Mouse (Mus musculus) frontal cortex, postnatal 25 days (tissue): ENCODE results near the gene Taf11.
A peak's percentile ranks its signal among the peaks of the same experiment; 100 is the strongest.

ENCODE experiments used
- DNase-seq, 2 experiments: peaks; one replicate each; pipeline ENCODE4 v3.0.0; 2022; ENCODE audit warnings: low spot score in 2 of 2

Taf11 gene

DNA sequence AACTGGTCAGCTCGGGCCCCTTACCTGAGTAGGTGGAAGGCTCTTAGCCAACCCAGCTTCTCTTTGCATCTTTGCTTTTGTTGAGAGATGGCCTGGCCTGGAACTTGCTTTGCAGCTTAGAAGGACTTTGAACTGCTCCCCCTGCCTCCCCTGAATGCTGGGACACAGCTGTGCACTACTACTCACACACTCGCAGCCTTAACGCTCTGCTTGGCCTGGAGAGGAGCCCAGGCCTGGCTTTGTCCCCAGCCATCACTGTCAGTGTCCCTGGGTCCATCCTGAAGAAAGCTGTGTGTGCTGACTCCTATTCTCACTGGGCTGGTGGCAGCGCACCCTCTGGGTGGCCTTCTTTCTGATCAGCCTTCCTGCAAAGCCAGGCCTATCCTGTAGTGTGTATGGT, 11.0 kb upstream of the Taf11 start:
- no peak for DNase-seq

DNA sequence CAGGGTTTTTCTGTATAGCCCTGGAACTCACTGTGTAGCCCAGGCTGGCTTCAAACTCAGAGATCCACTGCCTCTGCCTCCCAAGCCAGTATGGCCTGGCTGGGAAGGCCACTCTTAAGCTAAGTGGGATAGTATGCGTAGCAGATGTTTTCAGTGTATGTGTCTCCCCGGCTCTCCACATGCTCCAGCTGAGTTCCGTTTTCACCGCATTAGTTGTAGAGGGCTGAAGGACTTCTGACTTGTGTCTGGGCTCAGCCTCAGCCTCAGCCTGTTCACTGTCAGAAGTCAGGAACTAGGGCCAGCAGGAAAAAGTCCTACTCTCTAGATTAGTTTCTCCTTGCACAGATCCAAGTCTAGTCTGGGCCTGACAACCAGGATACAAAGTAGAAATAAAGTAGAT, 6.7 kb upstream of the Taf11 start:
- no peak for DNase-seq

DNA sequence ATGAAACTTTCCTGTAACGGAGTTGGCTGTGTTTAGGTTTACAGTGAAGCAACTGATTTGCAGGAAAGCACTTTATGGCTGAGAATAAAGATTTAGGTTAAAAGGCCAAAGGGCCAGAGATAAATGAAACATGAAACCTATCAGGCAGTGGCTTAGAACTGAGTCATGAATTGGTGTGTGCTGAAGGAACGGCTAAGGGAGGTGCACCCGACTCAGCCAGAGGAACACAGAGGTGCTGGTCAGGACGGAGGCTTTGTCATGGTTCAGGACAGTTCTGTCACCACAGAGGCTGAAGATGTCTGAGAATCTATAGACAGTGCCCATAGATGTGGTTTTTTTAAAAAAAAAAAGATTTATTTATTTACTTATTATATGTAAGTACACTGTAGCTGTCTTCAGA, 5.1 kb upstream of the Taf11 start:
- no peak for DNase-seq

DNA sequence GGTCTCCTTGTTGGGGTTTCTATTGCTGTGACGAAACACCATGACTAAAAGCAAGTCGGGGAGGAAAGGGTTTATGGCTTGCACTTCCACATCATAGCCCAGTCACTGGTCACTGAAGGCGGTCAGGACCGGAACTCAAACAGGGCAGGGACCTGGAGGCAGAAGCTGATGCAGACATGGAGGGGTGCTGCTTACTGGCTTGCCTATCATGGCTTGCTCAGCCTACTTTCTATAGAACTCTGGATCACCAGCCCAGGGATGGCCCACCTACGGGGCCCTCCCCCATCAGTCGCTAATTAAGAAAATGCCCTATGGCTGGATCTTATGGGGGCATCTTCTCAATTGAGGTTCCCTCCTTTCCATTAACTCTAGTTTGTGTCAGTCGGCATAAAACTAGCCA, 1.7 kb upstream of the Taf11 start:
- no peak for DNase-seq

DNA sequence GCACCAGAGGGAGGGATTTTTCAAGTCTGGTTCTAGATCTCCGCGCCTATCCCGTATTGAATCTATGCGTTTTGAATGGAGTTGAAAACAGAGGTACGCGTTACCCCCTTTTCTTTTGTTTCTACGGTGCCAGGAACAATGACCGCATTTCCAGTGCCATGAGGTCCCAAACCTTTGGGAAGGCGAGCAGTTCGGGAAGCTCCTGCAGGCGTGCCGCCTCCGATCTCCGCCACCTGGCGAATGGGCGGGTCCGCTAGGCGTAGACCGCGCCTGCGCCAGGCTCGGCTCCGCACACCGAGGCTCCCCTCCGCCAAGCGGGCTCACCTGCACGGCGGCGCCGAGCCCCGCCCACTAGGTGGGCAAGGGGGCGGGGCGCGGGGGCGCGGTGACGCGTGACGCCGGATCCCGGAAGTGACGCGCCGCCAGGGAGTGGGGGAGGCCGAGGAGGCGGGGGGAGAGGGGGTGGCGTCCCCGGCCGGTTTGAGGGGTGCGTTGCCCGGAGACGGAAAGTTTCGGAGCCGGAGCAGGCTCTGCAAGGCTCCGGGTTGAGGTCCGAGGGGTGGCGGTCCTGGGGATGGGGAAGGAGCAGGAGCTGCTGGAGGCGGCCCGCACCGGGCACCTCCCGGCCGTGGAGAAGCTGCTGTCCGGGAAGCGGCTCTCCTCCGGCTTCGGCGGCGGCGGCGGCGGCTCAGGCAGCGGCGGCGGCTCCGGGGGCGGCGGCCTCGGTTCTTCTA, 589 bp downstream of the Taf11 start, which contains the start of gene Anks1:
TSS of gene Anks1 (plus strand) at position 419 of the 734 bp plus-strand sequence.
- peak; percentile 49 to 62 for DNase-seq

DNA sequence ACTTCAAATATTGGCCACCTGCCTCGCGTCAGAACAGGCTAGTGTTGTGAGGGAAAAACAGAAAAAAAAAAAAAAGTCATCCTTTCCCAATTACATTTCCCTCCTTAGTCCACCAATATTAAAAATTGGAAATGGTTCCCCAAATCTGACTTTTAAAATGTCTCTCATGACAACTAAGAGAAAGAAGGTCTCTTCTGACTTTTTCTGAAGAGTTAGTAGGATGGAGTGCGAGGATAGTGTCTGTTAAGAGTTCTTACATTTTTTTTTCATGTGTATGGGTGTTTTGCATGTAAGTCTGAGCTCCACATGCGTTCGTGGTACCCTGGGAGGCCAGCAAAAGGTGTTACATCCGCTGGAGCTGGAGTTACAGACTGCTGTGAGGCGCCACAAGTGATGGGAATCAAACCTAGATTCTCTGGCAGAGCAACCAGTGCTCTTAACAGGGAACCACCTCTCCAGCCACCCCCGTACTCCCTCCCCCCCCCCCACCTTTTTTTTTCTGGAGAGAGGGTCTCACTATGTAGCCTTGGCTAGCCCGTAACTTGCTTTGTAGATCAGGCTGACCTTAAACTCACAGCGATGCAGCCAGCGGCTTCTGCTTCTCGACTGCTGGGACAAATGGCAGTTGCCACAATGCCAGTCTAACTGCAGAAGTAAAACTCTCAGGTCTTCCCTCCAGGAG, 1.3 kb downstream of the Taf11 start:
- DNase-seq = no peak

DNA sequence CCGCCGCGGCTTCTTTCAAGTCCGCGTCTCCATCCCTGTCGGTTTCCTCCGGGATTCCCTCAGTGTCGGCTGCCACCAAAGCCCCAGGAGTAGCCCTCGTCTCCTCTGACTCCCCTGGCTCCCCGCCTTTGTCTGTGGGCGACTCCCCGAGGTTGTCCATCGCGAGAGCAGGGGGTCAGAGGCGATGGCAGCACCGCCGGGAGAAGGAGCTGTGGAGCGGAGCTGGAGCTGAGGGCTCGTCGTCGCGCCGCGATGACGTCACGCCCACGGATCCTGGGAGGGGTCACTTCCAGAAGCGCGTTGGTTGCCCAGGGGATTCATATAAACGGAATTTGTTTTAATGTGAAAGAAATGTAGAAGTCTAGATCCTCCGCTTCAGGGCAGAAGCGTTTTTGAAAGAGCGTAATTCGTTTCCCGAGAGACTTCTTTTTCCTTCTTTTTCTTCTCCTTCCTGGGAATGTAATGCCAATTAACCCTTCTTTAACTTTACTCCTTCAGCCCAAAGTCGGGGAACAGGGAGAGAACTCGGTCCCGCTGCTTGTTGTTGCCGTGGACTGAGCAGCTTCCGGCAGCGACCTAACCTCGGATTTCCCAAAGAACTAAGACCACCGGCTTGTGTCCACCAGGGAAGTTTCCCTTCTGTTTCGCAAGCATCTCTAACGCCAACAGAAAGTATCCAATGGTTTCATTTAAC, 2.0 kb downstream of the Taf11 start:
- DNase-seq = peak; percentile 96

DNA sequence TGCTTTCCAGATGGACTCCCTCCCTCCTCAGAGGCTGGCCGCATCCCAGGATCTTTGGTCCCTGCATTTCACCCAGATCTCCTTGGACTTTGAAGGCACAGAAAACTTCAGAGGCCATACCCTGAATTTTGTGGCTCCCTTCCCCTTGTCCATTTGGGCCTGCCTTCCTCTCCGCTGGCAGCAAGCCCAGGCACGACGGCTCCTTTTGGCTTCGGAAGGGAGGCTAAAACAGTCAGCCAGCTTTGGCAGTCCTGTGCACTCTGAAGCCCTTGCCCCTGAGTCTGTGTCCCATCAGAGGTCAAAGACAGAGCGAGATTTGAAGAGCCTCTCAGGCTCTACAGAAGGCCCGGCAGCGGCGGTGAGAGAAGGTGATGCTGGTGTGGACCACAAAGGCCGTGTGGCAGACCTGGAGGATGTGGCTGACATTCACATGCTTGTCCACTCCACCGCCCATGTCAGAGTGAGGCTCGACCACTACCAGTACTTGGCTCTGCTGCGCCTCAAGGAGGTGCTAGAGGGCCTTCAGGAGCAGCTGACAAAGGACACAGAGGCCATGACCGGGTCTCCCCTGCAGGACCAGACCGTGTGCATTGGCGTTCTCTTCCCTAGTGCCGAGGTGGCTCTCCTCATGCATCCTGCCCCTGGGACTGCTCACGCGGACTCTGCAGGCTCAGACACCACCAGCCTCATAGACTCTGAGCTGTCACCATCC, 23.0 kb downstream of the Taf11 start:
- no peak for DNase-seq

DNA sequence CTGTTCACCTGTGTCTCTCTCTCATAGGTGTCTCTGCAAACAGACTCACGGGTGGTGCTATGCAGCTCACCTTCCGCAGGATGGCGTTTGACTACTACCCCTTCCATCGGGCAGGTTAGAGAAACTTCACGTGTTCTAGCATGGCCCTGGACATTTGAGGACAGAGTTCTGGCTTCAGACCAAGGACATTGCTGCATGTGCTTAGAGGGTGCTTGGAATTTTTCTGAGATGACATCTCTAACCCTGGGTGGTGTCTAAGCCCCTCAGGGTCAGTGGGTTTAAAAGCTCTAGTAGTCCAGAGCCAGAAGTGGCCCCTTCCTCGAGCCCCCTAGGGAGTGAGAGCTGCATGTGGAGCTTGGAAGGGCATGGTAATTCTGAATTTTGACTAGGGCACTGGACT, 25.6 kb downstream of the Taf11 start:
- DNase-seq = no peak

DNA sequence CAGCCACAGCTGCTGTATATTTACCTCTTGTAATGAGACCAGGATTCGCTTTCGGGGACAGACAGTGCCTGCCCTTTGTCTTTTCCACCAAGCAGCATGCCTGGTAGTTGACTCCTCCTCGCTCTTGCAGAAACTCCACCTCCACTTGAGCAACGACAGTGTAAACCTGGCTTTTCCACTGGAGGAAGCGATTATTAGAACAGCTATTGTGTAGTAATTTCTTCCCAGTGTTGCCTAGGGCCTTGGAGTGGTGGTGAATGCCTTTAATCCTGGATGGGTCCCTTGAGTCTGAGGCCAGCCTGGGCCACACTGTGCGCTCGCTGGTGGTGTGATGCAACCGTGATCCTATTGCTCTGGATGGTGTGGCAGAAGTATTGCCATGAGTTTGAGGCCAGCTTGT, 26.5 kb downstream of the Taf11 start:
- DNase-seq = no peak

DNA sequence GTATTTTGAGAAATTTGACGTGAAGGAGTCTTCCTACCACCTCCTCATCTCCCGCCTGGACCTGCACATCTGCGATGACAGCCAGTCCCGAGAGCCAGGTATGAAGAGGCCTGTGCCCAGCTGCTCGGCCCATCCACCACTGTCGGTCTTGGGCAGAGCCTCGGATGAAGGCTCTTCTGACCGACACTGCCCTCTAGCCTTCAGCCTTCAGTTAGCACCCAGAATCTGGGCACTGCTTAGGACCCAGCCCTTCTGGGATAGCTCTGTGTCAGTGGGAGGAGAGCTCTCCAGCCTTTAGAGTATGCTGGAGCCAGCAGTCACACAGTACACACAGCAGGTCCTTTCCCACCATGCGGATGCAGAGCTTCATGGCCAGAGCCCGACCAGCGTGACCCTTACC, 28.1 kb downstream of the Taf11 start:
- no peak for DNase-seq

DNA sequence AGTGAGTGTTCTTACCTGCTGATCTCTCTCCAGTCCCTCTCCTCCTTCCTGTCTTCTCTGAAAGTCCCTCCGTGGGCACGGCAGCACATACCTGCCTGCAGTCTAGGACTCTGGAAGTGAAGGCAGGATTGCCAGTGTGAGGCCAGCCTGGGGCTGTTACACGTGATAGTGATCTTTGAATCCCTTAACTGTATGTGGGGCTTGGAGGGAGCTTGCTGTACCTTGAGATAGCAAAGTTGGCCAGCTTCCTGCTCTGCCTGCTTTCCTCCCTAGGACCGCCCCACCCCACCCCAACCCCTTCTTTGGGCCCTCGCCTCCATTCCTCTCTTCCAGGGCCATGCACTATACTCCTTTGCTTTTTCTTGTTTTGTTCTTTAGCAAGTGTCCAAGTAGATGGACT, 35.1 kb downstream of the Taf11 start:
- no peak for DNase-seq

DNA sequence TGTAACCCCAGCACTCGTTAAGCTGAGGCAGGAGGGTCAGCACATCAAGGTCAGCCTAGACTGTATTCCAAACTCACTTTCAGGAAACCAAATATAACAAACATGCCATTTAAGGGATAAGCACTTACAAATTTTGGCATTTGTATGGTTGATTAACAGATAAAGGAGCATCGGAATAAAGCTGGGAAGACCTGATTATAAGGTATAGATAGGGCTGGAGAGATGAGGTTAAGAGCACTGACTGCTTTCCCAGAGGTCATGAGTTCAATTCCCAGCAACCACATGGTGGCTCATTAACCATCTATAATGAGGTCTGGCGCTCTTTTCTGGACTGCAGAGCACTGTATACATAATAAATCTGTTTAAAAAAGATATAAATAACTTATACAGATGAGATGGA, 36.1 kb downstream of the Taf11 start:
- no peak for DNase-seq

DNA sequence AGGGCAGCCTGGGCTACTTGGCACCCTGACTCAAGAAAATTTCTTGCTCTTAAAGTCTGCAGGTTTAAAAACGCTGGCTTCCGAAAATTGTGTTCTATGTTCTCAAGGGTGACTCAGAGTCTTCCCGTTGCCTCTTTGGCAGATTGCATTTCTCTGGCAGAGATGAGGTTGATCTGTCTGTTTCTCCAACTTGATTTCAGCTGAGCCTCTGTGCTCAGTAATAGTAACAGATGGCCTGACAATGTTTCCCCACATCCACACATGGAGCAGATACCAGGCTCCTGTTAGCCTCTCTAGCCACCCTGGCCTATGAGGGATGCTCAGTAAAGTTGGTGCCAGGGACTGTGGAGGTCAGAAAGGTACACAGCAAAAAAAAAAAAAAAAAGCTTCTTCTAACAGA, 37.8 kb downstream of the Taf11 start:
- peak in 1 of 2 experiments; percentile 12 for DNase-seq

DNA sequence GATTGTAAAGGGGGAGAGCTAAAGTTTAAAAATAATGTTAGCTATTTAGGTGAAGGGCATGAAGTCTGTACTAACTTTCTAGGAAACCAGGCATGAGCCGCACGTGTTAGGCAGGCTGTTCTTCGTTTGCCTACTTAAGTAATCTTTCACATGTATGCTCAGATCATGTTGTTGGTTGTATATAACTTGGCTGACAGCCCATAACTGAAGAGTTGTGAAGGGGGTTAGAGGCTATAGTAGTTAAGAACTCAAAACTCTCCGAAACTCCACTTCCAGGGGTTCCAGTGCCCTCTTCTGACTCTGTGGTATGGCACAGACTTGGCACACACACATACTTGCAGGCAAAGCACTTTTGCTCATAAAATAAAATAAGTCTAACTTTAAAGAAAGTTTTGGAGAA, 42.9 kb downstream of the Taf11 start:
- DNase-seq = no peak

DNA sequence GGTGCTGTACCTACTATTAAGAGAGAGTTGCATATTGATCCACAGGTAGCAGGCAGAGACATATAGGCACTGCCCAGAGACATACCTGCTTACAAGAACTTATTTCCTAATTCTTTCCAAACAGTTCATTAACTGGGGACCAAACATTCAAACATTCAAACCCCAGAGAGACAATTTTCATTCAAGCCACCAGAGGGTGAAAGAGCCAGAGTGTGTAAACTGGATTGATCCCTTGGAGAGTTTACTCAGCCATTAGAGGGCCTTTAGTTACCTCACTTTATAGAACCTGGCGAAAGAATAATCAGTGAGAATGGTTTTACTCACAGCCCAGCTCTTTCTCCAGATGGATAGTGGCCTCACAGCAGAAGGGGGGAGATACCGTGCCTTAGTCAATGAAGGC, 44.2 kb downstream of the Taf11 start:
- DNase-seq = no peak

DNA sequence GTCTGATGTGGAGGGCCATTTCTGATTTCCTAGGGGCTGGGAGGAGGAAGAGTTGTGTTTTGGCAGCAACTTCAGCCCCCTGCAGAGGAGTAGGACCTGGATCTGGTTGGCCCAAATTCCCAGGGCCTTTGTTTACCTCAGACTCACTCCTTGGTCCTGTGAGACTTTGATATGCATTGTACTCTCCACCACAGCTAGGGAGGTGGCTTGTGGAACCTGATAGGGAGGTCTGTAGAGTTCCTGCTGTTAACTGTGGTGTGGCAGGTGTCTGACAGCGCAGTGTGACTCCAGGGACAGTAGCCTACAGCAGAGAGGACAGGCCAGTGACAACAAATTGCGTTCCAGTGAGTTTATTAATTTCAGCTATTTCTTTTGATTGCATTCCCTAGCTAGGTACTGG, 50.5 kb downstream of the Taf11 start:
- no peak for DNase-seq

DNA sequence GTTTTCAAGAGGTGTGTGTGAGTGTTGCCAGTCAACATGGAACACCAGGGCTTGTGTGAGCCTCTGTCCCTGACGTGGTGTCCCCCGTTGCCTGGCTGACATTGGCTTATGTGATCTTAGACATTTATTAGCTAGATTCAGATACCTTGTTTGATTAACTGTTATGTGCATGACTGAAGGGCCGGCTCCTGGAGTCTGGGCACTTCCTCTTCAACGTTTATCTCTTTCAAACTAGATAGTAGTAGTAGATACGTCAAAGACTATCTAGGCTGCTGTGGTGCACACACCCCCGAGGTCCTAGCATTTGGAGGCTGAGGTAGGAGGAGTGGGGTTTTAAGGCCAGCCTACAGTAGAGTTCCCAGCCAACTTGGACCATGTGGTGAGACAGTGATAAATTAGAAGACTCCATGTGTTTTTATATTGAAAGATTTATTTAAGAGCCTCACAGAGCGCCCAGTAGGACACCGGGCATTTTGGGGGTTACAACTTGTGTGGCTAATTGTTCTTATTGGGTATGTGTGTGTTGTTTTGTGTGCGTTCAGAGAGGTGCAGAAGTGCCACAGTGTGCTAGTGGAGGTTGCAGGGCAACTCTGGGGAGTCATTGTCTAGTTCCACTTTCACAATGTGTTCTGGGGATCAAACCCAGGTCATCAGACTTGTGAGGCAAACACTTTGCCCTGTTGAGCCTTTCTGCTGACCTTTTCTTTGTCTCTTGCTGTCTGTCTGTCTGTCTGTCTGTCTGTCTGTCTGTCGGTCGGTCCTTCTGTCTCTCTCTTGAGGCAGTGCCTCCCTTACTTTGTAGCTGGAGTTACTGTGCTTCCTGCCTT, 51.8 kb downstream of the Taf11 start:
- no peak for DNase-seq

DNA sequence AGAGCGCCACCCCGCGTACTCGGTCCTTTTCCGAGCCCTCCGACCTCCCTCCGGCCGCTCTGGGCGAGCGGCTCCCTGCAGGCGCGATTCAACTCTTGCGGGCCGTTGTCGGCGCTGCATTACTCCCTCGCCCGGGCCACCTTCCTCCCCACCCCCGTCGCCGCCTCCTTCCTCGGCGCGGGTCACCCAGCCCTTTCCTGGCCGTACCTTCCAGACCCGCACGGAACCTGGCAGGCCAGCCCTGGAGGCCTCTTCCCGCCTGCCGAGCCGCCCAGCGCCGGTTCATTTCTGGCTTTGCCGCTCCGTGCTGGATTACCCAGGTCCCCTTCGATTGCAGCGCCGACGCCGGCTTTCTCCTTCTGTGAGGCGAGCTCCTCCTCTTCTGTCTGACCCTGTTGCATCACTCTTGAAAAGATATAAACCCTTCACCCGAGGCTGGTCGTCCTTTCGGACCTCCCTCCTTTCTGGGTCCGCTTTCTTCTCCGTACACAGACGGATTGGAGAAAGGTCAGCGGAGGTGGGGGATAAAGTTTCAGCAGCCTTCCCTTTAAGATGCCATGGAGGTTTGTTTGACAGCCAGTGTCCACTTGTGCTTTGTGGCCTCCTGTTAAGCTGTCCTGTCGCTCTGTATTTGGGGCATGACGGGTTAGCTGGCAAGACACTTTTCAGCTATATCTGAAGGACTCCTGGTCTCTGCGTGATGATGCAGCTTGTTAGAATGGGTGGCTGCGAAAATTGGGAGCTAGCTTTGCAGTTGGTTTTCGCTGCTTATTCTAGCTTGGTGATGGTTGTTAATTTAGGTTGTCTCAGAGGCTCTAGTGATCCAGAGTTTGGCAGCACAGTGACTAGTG, 52.6 kb downstream of the Taf11 start:
- DNase-seq = peak; percentile 14 to 26

DNA sequence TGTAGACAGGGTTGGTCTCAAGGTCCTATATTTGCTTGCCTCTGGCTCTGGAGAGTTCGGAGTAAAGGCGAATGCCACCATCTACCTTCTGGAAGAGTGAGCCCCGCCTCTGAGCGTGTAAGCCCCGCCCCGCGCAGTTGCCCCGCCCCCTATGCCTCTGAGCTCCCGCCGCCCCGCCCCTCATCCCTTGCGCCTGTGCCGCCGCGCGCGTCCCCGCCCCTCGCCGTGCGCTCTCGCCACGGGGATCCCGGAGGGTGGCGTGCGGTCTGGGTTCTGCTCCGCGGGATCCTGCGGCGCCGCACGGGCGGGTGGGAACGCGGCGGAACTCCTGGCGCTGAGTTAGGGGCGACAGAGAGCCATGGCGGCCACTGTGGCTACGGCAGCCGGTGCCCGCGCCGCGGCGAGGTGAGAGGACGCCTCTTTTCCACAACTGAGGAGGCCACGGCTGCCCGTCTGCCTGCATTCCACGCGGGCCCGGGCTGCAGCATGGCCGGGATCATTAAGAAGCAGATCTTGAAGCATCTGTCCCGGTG, 53.3 kb downstream of the Taf11 start, which contains the start of gene Uhrf1bp1:
TSS of gene Uhrf1bp1 (plus strand) at position 177 of the 533 bp plus-strand sequence.
- peak; percentile 42 to 57 for DNase-seq
